Mouse (Mus musculus) liver, postnatal 0 days (tissue): ENCODE results near the gene Cldn5.

Source experiments
- CTCF ChIP-seq: sonication (generic); IDR thresholded peaks from 2 replicates; pipeline ENCODE4 v1.5.1; 2016; ENCODE audit warnings: antibody characterized with exemption, low read depth
- EP300 ChIP-seq: IDR thresholded peaks from 2 replicates; pipeline ENCODE4 v1.6.1; 2016; ENCODE audit warnings: antibody characterized with exemption, low read depth, mild to moderate bottlenecking

DNA sequence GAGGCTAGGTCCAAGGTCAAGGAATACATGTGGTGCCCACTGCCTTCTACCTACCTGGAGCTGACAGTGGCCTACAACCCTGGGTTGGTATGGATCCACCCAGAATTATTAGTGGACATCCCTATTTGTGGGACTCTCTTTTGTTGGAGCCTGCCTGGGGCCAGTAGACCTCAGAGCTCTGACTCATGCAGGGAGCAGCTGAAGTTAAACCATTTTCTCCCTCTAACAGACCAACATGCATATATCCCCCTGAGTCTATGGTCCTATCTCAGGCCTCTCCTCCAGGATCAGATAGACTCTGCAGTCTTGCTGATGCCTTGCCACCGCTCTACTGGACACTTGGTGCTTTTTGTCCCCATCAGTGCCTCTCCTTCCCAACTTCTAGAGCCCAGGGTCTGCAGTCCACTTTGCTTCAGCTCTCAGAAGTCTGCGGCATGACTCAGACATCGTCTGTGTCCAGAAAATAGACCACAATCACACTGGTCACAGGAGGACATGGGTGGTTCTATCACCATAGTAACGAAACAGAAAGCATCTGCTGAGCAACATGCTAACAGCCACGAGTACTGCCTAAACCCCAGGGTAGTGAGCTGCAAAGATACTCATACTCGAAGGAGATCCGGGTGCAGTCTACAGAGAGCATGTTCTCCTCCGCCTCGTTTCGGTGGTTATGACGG is 18.7 kb downstream of the Cldn5 start:
- no peak for TF ChIP-seq CTCF
- TF ChIP-seq EP300 = no peak
